Mouse (Mus musculus) forebrain, embryonic 16.5 days (tissue): ENCODE data around the gene Gorasp2. TPM values are rescaled to one million over a fixed set of nuclear protein-coding genes. Genes with fewer than 3 reads are reported as not detected.

Source experiments
- ATAC-seq: fragments of 200-750 bp; cut with Nextera tagmentation; 2 replicates; pipeline ENCODE4 v1.8.0; 2017; ENCODE audit warnings: mild to moderate bottlenecking, moderate library complexity
- H3K27ac ChIP-seq: fragments of 300-500 bp; sonication (generic); 2 replicates; pipeline ENCODE4 v1.5.1; 2014; ENCODE audit warnings: low read length, control low read depth
- H3K27me3 ChIP-seq: fragments of 300-500 bp; sonication (generic); replicated peaks from 2 replicates; pipeline ENCODE4 v1.6.1; 2014; ENCODE audit warnings: low read length; ENCODE audit not compliant: control insufficient read depth, insufficient read depth
- H3K36me3 ChIP-seq: fragments of 300-500 bp; sonication (generic); 2 replicates; pipeline ENCODE4 v1.6.1; 2014; ENCODE audit not compliant: control insufficient read depth, insufficient read depth
- H3K4me1 ChIP-seq: fragments of 300-500 bp; sonication (generic); replicated peaks from 2 replicates; pipeline ENCODE4 v1.6.1; 2014; ENCODE audit warnings: low read length; ENCODE audit not compliant: control insufficient read depth, insufficient read depth
- H3K4me2 ChIP-seq: fragments of 300-500 bp; sonication (generic); 2 replicates; pipeline ENCODE4 v1.6.1; 2014; ENCODE audit warnings: mild to moderate bottlenecking, low read length, control low read depth
- H3K4me3 ChIP-seq: fragments of 300-500 bp; sonication (generic); replicated peaks from 2 replicates; pipeline ENCODE4 v1.5.1; 2014; ENCODE audit warnings: mild to moderate bottlenecking, low read length, control low read depth
- H3K9ac ChIP-seq: fragments of 300-500 bp; sonication (generic); replicated peaks from 2 replicates; pipeline ENCODE4 v1.6.1; 2014; ENCODE audit warnings: low read depth, low read length, control low read depth
- H3K9me3 ChIP-seq: fragments of 300-500 bp; sonication (generic); 2 replicates; pipeline ENCODE4 v1.6.1; 2016; ENCODE audit warnings: low read length; ENCODE audit not compliant: control insufficient read depth
- WGBS: fragments of 180-500 bp; shearing (Covaris S2); extraction: QIAGEN DNeasy Blood & Tissue Kit; methylation state at CpG from one replicate; pipeline ENCODE4 v1.1.7; 2014; 5-methylcytosine and 5-hydroxymethylcytosine counted together
- polyA plus RNA-seq: library from polyadenylated mRNA; unstranded; fragments of >200 nt; fragmentation: Nextera tagmentation; extraction: Ambion mirVana; gene quantifications from 2 replicates; pipeline ENCODE4 v1.2.1, GENCODE M21; 2015

Gene Gorasp2
- polyA plus RNA-seq, 1 experiment from 2014 or later, result 134 TPM

- H3K9ac ChIP-seq, result no peak overlapping the region
- peaks cover 6% of the 10 kb centered on the region for H3K4me1 ChIP-seq
- no peaks in the 10 kb centered on the region for H3K9me3 ChIP-seq
- ATAC-seq, result no peak
- no peak overlapping the region for H3K4me3 ChIP-seq
- H3K27me3 ChIP-seq, result no peaks in the 10 kb centered on the region
- WGBS, result 79% methylated on average over 13 of the region's 13 CpGs
- H3K27ac ChIP-seq, result no peak overlapping the region
- peaks cover 6% of the 10 kb centered on the region for H3K36me3 ChIP-seq
- no peak overlapping the region for H3K4me2 ChIP-seq
Observed at GRCm38 (mm10) chr2:70708986-70709730, 47.8 kb downstream of the Gorasp2 start.

GRCm38 (mm10) chr2:70710236-70710635, 48.9 kb downstream of the Gorasp2 start:
- no peak for ATAC-seq
- Histone ChIP-seq H3K4me1 (no peaks in the 10 kb centered on the region), H3K36me3 (peaks cover 8% of the 10 kb centered on the region), H3K27me3 (no peaks in the 10 kb centered on the region), H3K9ac (no peak overlapping the region), H3K4me2 (no peak overlapping the region), H3K4me3 (no peak overlapping the region), H3K27ac (no peak overlapping the region), H3K9me3 (no peaks in the 10 kb centered on the region)
- 90% methylated on average over 7 of the region's 7 CpGs for WGBS

DNA sequence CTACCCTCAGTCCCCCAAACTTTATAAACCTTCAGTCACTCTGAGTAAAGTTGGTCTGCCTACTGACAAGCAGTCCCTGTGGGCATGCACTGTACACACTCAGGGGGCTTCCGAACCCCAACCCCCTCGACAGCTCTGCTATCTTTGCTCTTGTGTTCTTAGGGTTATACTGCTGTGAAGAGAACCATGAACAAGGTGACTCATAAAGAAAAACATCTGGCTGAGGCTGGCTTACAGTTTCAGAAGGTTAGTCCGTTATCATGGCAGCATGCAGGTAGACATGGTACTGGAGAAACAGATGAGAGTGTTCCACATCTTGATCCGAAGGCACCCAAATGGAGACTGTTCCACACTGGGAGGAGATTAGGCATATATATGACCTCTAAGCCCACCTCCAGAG, 49.5 kb downstream of the Gorasp2 start:
- no peak overlapping the region for H3K4me3 ChIP-seq
- no peak overlapping the region for H3K4me2 ChIP-seq
- H3K27ac ChIP-seq, result no peak overlapping the region
- H3K36me3 ChIP-seq, result peaks cover 12% of the 10 kb centered on the region
- no peaks in the 10 kb centered on the region for H3K27me3 ChIP-seq
- WGBS, result 96% methylated on average over 4 of the region's 4 CpGs
- ATAC-seq, result no peak
- no peak overlapping the region for H3K9ac ChIP-seq
- H3K4me1 ChIP-seq, result no peaks in the 10 kb centered on the region
- H3K9me3 ChIP-seq, result no peaks in the 10 kb centered on the region

GRCm38 (mm10) chr2:70723610-70724243, 62.4 kb downstream of the Gorasp2 start:
- H3K4me2 ChIP-seq, result no peak overlapping the region
- no peak overlapping the region for H3K9ac ChIP-seq
- no peaks in the 10 kb centered on the region for H3K27me3 ChIP-seq
- H3K9me3 ChIP-seq, result no peaks in the 10 kb centered on the region
- H3K4me3 ChIP-seq, result no peak overlapping the region
- no peaks in the 10 kb centered on the region for H3K4me1 ChIP-seq
- H3K27ac ChIP-seq, result no peak overlapping the region
- no peak for ATAC-seq
- WGBS, result 90% methylated on average over 9 of the region's 9 CpGs
- peaks cover 11% of the 10 kb centered on the region for H3K36me3 ChIP-seq

DNA sequence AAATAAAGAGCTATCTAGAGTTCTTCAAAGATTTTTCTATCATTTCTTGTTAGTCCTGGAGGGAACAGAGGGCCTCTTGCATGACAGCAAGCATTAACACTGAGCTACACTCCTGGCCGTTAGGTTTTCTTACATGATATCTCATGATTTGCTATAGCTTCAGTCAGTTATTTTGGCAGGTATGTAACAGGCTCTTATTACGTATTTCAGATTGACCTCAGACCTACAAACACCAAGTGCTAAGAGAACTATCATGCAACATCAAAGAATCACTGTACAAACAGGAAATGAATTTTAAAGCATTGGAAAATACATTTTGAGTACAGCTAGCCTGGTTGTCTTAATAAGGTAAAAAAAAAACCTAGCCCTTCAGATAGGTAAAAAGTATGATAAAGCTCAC, 65.7 kb downstream of the Gorasp2 start:
- Histone ChIP-seq H3K36me3 (peaks cover 6% of the 10 kb centered on the region), H3K4me2 (no peak overlapping the region), H3K27me3 (no peaks in the 10 kb centered on the region), H3K4me1 (no peaks in the 10 kb centered on the region), H3K4me3 (no peak overlapping the region), H3K9ac (no peak overlapping the region), H3K27ac (no peak overlapping the region; the same call in 1 of the 2 replicates), H3K9me3 (no peaks in the 10 kb centered on the region)
- ATAC-seq, result no peak
- 84% methylated on average over 2 of the region's 2 CpGs for WGBS

GRCm38 (mm10) chr2:70735534-70735933, 74.2 kb downstream of the Gorasp2 start:
- no peak overlapping the region for H3K9ac ChIP-seq
- no peak overlapping the region for H3K27ac ChIP-seq
- no peaks in the 10 kb centered on the region for H3K4me1 ChIP-seq
- 82% methylated on average over 4 of the region's 4 CpGs for WGBS
- H3K9me3 ChIP-seq, result no peaks in the 10 kb centered on the region
- no peak for ATAC-seq
- H3K36me3 ChIP-seq, result peaks cover 3% of the 10 kb centered on the region; the same call in 1 of the 2 replicates
- H3K27me3 ChIP-seq, result no peaks in the 10 kb centered on the region
- no peak overlapping the region for H3K4me3 ChIP-seq
- H3K4me2 ChIP-seq, result no peak overlapping the region

GRCm38 (mm10) chr2:70736008-70736407, 74.6 kb downstream of the Gorasp2 start:
- no peak overlapping the region for H3K4me3 ChIP-seq

DNA sequence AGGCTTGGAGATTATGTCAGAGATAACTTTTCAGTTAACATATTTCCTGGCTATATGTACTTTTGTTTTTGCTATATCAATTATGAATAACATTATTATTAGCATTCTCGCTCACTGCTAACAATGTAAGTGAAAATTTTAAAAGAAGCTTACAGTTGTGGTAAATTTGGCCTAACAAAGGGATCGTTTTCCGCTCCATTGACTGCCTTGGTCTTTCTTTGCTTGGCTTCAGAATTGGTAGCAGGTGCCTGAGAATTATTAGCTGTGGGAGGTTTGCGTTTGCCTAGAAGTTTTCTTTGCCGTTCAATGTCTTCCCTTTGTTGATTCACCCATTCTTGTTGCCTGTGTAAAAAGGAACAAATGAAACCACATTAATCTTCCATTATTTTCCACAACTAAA, 80.5 kb downstream of the Gorasp2 start:
- no peak overlapping the region for H3K27ac ChIP-seq
- H3K36me3 ChIP-seq, result peaks cover 9% of the 10 kb centered on the region
- 32% methylated on average over 5 of the region's 5 CpGs for WGBS
- no peaks in the 10 kb centered on the region; the same call in 1 of the 2 replicates for H3K4me1 ChIP-seq
- no peak for ATAC-seq
- H3K9ac ChIP-seq, result no peak overlapping the region
- no peak overlapping the region for H3K4me3 ChIP-seq
- no peaks in the 10 kb centered on the region for H3K27me3 ChIP-seq
- H3K9me3 ChIP-seq, result no peaks in the 10 kb centered on the region
- no peak overlapping the region for H3K4me2 ChIP-seq

More at GRCm38 (mm10) chr2:70736008-70736407, 74.6 kb downstream of the Gorasp2 start:
- H3K4me1 ChIP-seq, result no peaks in the 10 kb centered on the region
- H3K9ac ChIP-seq, result no peak overlapping the region
- peaks cover 3% of the 10 kb centered on the region; the same call in 1 of the 2 replicates for H3K36me3 ChIP-seq
- no peaks in the 10 kb centered on the region for H3K9me3 ChIP-seq
- H3K27me3 ChIP-seq, result no peaks in the 10 kb centered on the region
- WGBS, result 84% methylated on average over 5 of the region's 5 CpGs
- H3K4me2 ChIP-seq, result no peak overlapping the region
- H3K27ac ChIP-seq, result no peak overlapping the region
- no peak for ATAC-seq

- WGBS, result 78% methylated on average over 2 of the region's 2 CpGs
- peaks cover 9% of the 10 kb centered on the region for H3K36me3 ChIP-seq
- H3K27me3 ChIP-seq, result no peaks in the 10 kb centered on the region
- H3K4me3 ChIP-seq, result no peak overlapping the region
- no peak overlapping the region for H3K4me2 ChIP-seq
- no peaks in the 10 kb centered on the region for H3K9me3 ChIP-seq
- no peaks in the 10 kb centered on the region; the same call in 1 of the 2 replicates for H3K4me1 ChIP-seq
- H3K27ac ChIP-seq, result no peak overlapping the region
- H3K9ac ChIP-seq, result no peak overlapping the region
- ATAC-seq, result no peak
Observed at GRCm38 (mm10) chr2:70742588-70742987, 81.2 kb downstream of the Gorasp2 start.
